Mouse (Mus musculus) stomach, embryonic 14.5 days (tissue): ENCODE measurements around the gene Adamtsl4. TPM values are rescaled to one million over a fixed set of nuclear protein-coding genes. Genes with fewer than 3 reads are reported as not detected.

Source experiments
- ATAC-seq: fragments of 200-750 bp; cut with Nextera tagmentation; 2 replicates; pipeline ENCODE4 v1.8.0; 2017; ENCODE audit warnings: low read depth, moderate TSS enrichment; ENCODE audit not compliant: insufficient number of reproducible peaks, insufficient read depth, low FRiP score
- H3K27ac ChIP-seq: fragments of 300-500 bp; sonication (generic); 2 replicates; pipeline ENCODE4 v1.5.1; 2014; ENCODE audit warnings: mild to moderate bottlenecking, low read length, moderate library complexity, mixed read lengths
- H3K27me3 ChIP-seq: fragments of 300-500 bp; sonication (generic); 2 replicates; pipeline ENCODE4 v1.6.1; 2014; ENCODE audit warnings: low read length, control low read depth, mixed read lengths; ENCODE audit not compliant: control insufficient read depth, insufficient read depth
- H3K36me3 ChIP-seq: fragments of 300-500 bp; sonication (generic); 2 replicates; pipeline ENCODE4 v1.6.1; 2014; ENCODE audit warnings: mild to moderate bottlenecking, control low read depth, low read length, moderate library complexity, mixed read lengths; ENCODE audit not compliant: control insufficient read depth, insufficient read depth
- H3K4me1 ChIP-seq: fragments of 300-500 bp; sonication (generic); 2 replicates; pipeline ENCODE4 v1.6.1; 2014; ENCODE audit warnings: low read length, control low read depth, mixed read lengths; ENCODE audit not compliant: control insufficient read depth, insufficient read depth
- H3K4me2 ChIP-seq: fragments of 300-500 bp; sonication (generic); replicated peaks from 2 replicates; pipeline ENCODE4 v1.6.1; 2014; ENCODE audit warnings: low read depth, low read length, control low read depth
- H3K4me3 ChIP-seq: fragments of 300-500 bp; sonication (generic); 2 replicates; pipeline ENCODE4 v1.5.1; 2014; ENCODE audit warnings: low read depth, low read length, control low read depth
- H3K9ac ChIP-seq: fragments of 300-500 bp; sonication (generic); replicated peaks from 2 replicates; pipeline ENCODE4 v1.6.1; 2014; ENCODE audit warnings: low read depth, mild to moderate bottlenecking, control low read depth, low read length, moderate library complexity, mixed read lengths
- H3K9me3 ChIP-seq: fragments of 300-500 bp; sonication (generic); 2 replicates; pipeline ENCODE4 v1.6.1; 2016; ENCODE audit warnings: low read depth, low read length, control low read depth; ENCODE audit not compliant: control insufficient read depth
- WGBS: fragments of 180-500 bp; shearing (Covaris S2); extraction: QIAGEN DNeasy Blood & Tissue Kit; methylation state at CpG from one replicate; pipeline ENCODE4 v1.1.7; 2014; 5-methylcytosine and 5-hydroxymethylcytosine counted together
- polyA plus RNA-seq: library from polyadenylated mRNA; unstranded; fragments of >200 nt; fragmentation: Nextera tagmentation; extraction: Ambion mirVana; gene quantifications from 2 replicates; pipeline ENCODE4 v1.2.1, GENCODE M21; 2014

Adamtsl4 gene
- polyA plus RNA-seq, 1 experiment from 2014 or later, result 5.3 TPM

DNA sequence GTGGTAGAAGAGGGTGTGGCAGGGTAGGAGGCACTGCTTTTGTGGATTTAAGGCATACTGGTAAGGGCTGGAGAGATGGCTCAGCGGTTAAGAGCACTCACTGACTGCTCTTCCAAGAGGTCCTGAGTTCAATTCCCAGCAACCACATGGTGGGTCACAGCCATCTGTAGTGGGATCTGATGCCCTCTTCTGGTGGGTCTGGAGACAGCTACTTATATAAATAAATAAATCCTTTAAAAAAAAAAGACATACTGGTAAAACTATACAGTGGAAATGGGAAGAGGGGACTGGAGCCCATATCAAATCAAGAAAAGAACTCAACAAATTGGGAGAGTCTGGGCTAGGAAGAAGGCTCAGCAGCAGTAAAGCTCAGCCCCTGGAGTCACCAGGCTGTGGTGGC lies 48.0 kb downstream of the Adamtsl4 start:
- Histone ChIP-seq H3K4me1 (no peaks in the 10 kb centered on the region), H3K9ac (no peak overlapping the region), H3K4me3 (no peak overlapping the region), H3K4me2 (no peak overlapping the region), H3K9me3 (no peaks in the 10 kb centered on the region), H3K27me3 (no peaks in the 10 kb centered on the region), H3K36me3 (peaks cover 16% of the 10 kb centered on the region), H3K27ac (no peak overlapping the region)
- WGBS, result 89% methylated on average over 1 of the region's 1 CpGs
- ATAC-seq, result no peak

DNA sequence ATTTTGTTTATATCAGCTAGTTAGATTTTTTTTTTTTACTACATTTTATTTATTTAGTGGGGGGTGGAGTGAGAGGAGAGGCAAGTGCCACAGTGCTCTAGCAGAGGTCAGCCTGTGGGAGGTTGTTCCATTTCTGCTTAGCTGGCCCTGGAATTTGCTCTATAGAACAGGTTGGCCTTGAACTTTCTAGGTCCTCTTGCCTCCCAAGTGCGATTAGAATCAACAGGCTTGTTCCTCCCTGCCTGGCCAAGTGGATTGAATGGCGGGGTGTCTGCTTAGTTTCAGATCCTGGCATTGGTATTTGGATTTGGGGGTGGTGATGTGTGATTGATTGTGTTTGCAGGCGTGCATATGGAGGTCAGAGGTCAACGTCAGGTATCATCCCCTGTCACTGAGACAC lies 51.6 kb downstream of the Adamtsl4 start:
- no peak overlapping the region for H3K4me3 ChIP-seq
- H3K9ac ChIP-seq, result no peak overlapping the region
- H3K9me3 ChIP-seq, result no peaks in the 10 kb centered on the region
- H3K4me1 ChIP-seq, result no peaks in the 10 kb centered on the region
- no peak overlapping the region for H3K4me2 ChIP-seq
- H3K36me3 ChIP-seq, result peaks cover 43% of the 10 kb centered on the region
- 61% methylated on average over 4 of the region's 4 CpGs for WGBS
- ATAC-seq, result no peak
- H3K27ac ChIP-seq, result no peak overlapping the region
- no peaks in the 10 kb centered on the region for H3K27me3 ChIP-seq

DNA sequence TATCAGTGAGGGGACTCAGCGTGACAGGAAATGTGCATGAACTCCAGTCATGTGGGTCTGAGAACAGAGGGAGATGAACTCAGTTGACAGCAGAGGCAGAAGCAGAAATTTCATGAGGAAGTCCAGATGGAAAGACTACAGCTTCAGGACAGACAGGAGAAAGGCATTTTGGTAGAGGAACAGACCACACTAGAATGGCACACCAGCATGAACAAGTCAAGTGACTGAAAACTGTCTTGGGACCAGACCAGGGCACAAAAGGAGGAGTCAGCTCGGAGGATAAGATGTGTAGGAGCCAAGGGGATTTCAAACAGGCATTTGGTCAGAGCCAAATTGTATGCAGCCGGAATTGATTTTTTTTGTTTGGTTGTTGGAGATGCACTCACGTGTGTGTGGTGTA lies 52.1 kb downstream of the Adamtsl4 start:
- H3K27me3 ChIP-seq, result no peaks in the 10 kb centered on the region
- H3K4me1 ChIP-seq, result no peaks in the 10 kb centered on the region
- H3K27ac ChIP-seq, result no peak overlapping the region
- peaks cover 47% of the 10 kb centered on the region for H3K36me3 ChIP-seq
- 52% methylated on average over 4 of the region's 4 CpGs for WGBS
- ATAC-seq, result no peak
- no peaks in the 10 kb centered on the region for H3K9me3 ChIP-seq
- no peak overlapping the region for H3K4me3 ChIP-seq
- no peak overlapping the region for H3K9ac ChIP-seq
- no peak overlapping the region for H3K4me2 ChIP-seq

DNA sequence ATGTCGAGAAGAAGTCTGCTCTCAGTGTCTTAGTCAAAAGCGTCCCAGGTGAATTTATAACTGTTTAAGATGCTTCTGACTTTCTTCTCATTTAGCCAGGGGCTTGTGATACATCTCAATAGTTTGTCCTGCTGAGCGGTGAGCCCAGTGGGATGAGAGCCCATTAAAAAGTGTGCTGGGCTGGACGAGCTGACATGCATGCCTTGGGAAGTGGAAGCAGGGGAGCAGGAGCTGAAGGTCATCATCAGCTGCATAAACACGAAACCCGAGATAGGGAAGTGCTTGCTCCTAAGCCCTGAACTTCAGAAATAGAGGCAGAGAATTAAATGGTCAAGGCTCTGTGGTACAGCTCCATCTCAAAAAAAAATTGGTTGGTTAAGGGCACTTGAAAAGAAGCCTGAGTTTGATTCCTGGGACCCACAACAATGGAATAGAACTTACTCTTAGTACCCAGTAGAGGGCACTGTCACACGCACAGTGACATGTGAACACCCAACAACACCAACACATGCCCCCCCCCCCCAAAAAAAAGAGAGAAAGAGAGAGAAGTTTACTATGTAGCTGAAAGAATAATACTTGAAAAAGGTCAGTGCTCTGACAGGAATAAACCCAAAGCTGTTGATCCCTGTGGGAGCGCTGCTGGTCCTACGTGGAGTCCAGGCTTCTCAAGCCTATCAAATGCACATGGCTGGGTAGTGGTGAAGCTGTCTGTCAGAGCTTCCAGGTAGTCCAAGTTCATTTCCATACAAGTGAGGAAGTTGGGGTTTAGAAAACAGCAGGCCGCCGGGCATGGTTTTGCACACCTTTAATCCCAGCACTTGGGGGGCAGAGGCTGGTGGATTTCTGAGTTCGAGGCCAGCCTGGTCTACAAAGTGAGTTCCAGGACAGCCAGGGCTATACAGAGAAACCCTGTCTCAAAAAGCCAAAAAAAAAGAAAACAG lies 54.8 kb downstream of the Adamtsl4 start:
- H3K27ac ChIP-seq, result no peak overlapping the region
- no peak overlapping the region for H3K9ac ChIP-seq
- H3K36me3 ChIP-seq, result peaks cover 72% of the 10 kb centered on the region
- no peak overlapping the region for H3K4me2 ChIP-seq
- no peaks in the 10 kb centered on the region for H3K27me3 ChIP-seq
- H3K4me3 ChIP-seq, result no peak overlapping the region
- H3K9me3 ChIP-seq, result no peaks in the 10 kb centered on the region
- H3K4me1 ChIP-seq, result no peaks in the 10 kb centered on the region
- 68% methylated on average over 12 of the region's 12 CpGs for WGBS
- ATAC-seq, result no peak

DNA sequence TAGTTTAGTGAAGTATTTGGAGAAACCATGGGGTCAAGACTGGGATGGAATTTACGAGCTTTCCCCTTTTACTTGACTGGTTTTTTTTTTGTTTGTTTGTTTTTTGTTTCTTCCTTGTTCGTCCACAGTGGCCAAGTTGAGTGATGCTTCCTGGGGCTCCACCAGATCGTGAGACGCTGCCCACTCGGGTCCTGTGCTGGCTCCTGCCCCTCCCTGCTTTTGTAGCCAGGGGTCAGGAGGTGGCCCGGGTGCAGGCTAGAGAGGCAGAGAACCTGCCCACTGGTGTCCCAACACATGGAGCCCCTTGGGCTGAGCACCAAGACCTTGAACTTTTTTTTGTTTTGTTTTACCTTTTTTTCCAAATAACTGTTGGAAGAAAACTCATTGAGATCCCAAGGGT lies 56.4 kb downstream of the Adamtsl4 start:
- Histone ChIP-seq H3K27ac (no peak overlapping the region), H3K4me3 (no peak overlapping the region), H3K9ac (no peak overlapping the region), H3K27me3 (no peaks in the 10 kb centered on the region), H3K4me2 (no peak overlapping the region), H3K36me3 (peaks cover 79% of the 10 kb centered on the region), H3K4me1 (no peaks in the 10 kb centered on the region), H3K9me3 (no peaks in the 10 kb centered on the region)
- 71% methylated on average over 6 of the region's 6 CpGs for WGBS
- ATAC-seq, result no peak

DNA sequence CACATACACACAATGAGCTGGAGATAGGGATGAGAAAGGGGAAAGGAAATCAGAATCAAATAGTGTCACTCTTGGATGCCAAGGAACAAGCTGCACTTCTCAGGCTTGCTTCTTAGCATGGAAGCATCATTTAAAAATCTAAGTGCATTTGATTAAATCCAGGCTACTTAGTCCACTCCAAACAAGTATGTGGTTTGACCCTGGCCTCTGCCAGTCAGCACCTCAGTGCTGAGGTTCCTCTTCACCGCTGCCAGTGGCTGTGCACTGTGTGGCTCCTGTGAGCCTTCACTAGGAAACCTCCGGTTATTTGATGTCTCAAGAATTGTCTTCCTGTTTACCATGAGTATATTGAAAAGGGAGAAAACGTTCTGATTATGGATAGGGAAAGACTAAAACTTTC lies 56.9 kb downstream of the Adamtsl4 start:
- H3K36me3 ChIP-seq, result peaks cover 78% of the 10 kb centered on the region
- no peak for ATAC-seq
- H3K9me3 ChIP-seq, result no peaks in the 10 kb centered on the region
- no peak overlapping the region for H3K4me3 ChIP-seq
- H3K27me3 ChIP-seq, result no peaks in the 10 kb centered on the region
- no peak overlapping the region for H3K27ac ChIP-seq
- H3K4me1 ChIP-seq, result 0 out of 2 replicates have a peak, but pooled peaks cover 2% of the 10 kb centered on the region
- 78% methylated on average over 3 of the region's 3 CpGs for WGBS
- H3K4me2 ChIP-seq, result no peak overlapping the region
- H3K9ac ChIP-seq, result no peak overlapping the region

DNA sequence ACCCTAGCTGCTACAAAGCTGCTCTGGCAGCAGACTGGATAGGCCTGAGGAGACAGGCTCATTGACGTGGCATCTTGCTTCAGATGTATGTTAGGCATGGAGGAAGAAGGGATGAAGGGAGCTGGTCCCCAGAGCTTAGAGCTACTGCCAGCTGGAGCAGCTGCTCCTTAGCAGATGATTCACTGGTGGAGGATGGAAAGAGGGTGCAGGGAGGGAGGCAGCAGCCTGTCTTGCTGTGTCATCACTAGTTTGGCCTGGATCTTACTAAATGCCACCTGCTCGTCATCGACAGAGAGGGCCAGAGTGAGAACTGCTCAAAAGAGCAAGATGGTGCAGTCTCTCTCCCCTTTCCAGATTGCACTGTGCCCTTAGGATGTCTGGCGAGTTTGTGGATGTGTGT lies 58.0 kb downstream of the Adamtsl4 start:
- ATAC-seq, result no peak
- Histone ChIP-seq H3K9me3 (no peaks in the 10 kb centered on the region), H3K27ac (no peak overlapping the region), H3K36me3 (peaks cover 70% of the 10 kb centered on the region), H3K4me1 (0 out of 2 replicates have a peak, but pooled peaks cover 2% of the 10 kb centered on the region), H3K4me2 (no peak overlapping the region), H3K27me3 (no peaks in the 10 kb centered on the region), H3K4me3 (no peak overlapping the region), H3K9ac (no peak overlapping the region)
- 82% methylated on average over 4 of the region's 4 CpGs for WGBS

DNA sequence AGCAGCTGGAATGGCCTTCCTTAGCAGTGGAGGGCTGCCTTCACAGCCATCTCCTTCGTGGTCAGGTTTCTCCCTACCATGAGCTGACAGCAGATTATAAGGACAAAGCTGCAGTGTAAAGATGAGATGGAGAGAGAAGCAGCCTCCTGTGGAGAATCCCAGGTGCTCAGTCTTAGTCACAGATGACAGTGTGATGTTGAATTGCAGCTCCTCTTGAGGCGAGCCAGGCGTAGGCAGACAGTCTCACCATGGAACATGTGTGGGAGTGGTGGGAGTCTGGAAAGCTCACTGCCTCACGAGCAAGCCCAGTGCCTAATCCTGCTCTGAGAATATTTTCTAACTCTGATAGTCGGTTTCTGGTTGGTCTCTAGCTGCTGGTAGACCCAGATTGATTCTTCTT lies 60.0 kb downstream of the Adamtsl4 start:
- no peaks in the 10 kb centered on the region for H3K9me3 ChIP-seq
- no peak for ATAC-seq
- H3K4me1 ChIP-seq, result peaks cover 5% of the 10 kb centered on the region; the same call in 1 of the 2 replicates
- H3K9ac ChIP-seq, result no peak overlapping the region
- H3K4me2 ChIP-seq, result no peak overlapping the region
- no peaks in the 10 kb centered on the region for H3K27me3 ChIP-seq
- 84% methylated on average over 5 of the region's 5 CpGs for WGBS
- no peak overlapping the region for H3K4me3 ChIP-seq
- H3K36me3 ChIP-seq, result peaks cover 57% of the 10 kb centered on the region
- no peak overlapping the region for H3K27ac ChIP-seq
